In genomic region chr11:116318719-116319659, GRCm38 (mm10) we compare ENCODE assay signal across 9 mouse cellular contexts. TPM values are rescaled to one million over a fixed set of nuclear protein-coding genes. Genes with fewer than 3 reads are reported as not detected.
A peak's percentile ranks its signal among the peaks of the same experiment; 100 is the strongest.
DNase-seq lines count a peak whose midpoint lies in the region; ATAC-seq and TF ChIP-seq lines count a peak whose summit lies in the region.
"Had no signal": no experiment of that assay in that cellular context is flagged by ENCODE, and none has a peak within 500 bp of the region (broad histone marks: within the 10 kb centered on the region; RNA-seq: fewer than 3 reads in every experiment).

No protein-coding gene starts in this region.

- H3K27ac ChIP-seq in hindbrain, embryonic 11.5 days (ENCODE audit: low read depth, low read length), result no peak overlapping the region
- no peak overlapping the region for H3K27ac ChIP-seq in lung, postnatal 0 days (ENCODE audit: low read length)
- H3K27ac ChIP-seq: macrophage had no signal

- H3K4me3 ChIP-seq in hindbrain, embryonic 11.5 days (ENCODE audit: low read depth, low read length), result peak overlapping the region; percentile 32
- H3K4me3 ChIP-seq in lung, postnatal 0 days (ENCODE audit: low read depth, low read length), result peak overlapping the region; percentile 39

- no peak for TF ChIP-seq EP300 in lung, postnatal 0 days (IDR thresholded peaks at IDR 0.05)

- H3K9me3 ChIP-seq in hindbrain, embryonic 11.5 days (ENCODE audit: control insufficient read depth, low read length), result no peaks in the 10 kb centered on the region
- no peaks in the 10 kb centered on the region for H3K9me3 ChIP-seq in lung, postnatal 0 days (ENCODE audit: low read length)

- TF ChIP-seq CTCF in lung, postnatal 0 days (IDR thresholded peaks at IDR 0.05), result peak; percentile 97

- H3K9ac ChIP-seq in hindbrain, embryonic 11.5 days (ENCODE audit: low read depth, low read length), result peak overlapping the region; percentile 66
- 0 out of 2 replicates have a peak overlapping the region, but pooled peaks have one; percentile 23 for H3K9ac ChIP-seq in lung, postnatal 0 days (replicated peaks; ENCODE audit: low read depth)

- peak overlapping the region; percentile 93 for H3K4me2 ChIP-seq in hindbrain, embryonic 11.5 days (replicated peaks; ENCODE audit: low read depth, low read length)
- H3K4me2 ChIP-seq in lung, postnatal 0 days (replicated peaks; ENCODE audit: low read depth, low read length), result peak overlapping the region; percentile 93

- DNase-seq in MN1 (ENCODE audit: low spot score), result peak; percentile 78
- peak; percentile 85 for DNase-seq in cerebellum, adult 8-10 months
- peak; percentile 69 for DNase-seq in forelimb bud, embryonic 11.5 days (ENCODE audit: low read depth, low spot score)
- DNase-seq in hindbrain, embryonic 11.5 days (ENCODE audit: low spot score), result peak; percentile 94
- peak; percentile 69 for DNase-seq in layer of hippocampus, adult 9-11 months
- peak; percentile 84 for DNase-seq in lung, postnatal 0 days (ENCODE audit: low spot score)
- DNase-seq in ovary, postnatal 10 days (ENCODE audit: low spot score), result peak; percentile 89
- DNase-seq in thymus, postnatal 10 days (ENCODE audit: low spot score in 2 of 2), result peak; percentile 67 to 96

- peak; percentile 72 for ATAC-seq in hindbrain, embryonic 11.5 days (ENCODE audit: low FRiP score)
- peak; percentile 87 for ATAC-seq in lung, postnatal 0 days

- H3K4me1 ChIP-seq in hindbrain, embryonic 11.5 days (replicated peaks; ENCODE audit: control insufficient read depth, insufficient read depth, low read length), result peaks cover 2% of the 10 kb centered on the region; the same call in 1 of the 2 replicates
- 0 out of 2 replicates have a peak, but pooled peaks cover 4% of the 10 kb centered on the region for H3K4me1 ChIP-seq in lung, postnatal 0 days (ENCODE audit: insufficient read depth, low read depth, low read length)

- no peaks in the 10 kb centered on the region for H3K36me3 ChIP-seq in hindbrain, embryonic 11.5 days (ENCODE audit: control insufficient read depth, insufficient read depth, low read length)
- no peaks in the 10 kb centered on the region for H3K36me3 ChIP-seq in lung, postnatal 0 days (ENCODE audit: insufficient read depth, low read length)

- H3K27me3 ChIP-seq in hindbrain, embryonic 11.5 days (ENCODE audit: control insufficient read depth, insufficient read depth, low read length), result no peaks in the 10 kb centered on the region
- H3K27me3 ChIP-seq in lung, postnatal 0 days (replicated peaks; ENCODE audit: insufficient read depth, low read length), result no peaks in the 10 kb centered on the region

- 2% methylated on average over 41 of the region's 41 CpGs for WGBS in hindbrain, embryonic 11.5 days
- 4% methylated on average over 39 of the region's 41 CpGs for WGBS in lung, postnatal 0 days

RNA-seq across cellular contexts. Expression of gene Exoc7, which starts 12.0 kb away (rescaled TPM):
- polyA plus RNA-seq in hindbrain, embryonic 11.5 days (2014; fragmentation: Nextera tagmentation; extraction: Ambion mirVana), result 66.2 and 68.3 TPM in 2 replicates
- polyA plus RNA-seq in lung, postnatal 0 days (2015; fragmentation: Nextera tagmentation; extraction: Ambion mirVana), result 41.3 and 41.9 TPM in 2 replicates

RNA-seq across cellular contexts. Expression of gene Foxj1, which starts 16.2 kb away (rescaled TPM):
- 10.0 and 10.1 TPM in 2 replicates for polyA plus RNA-seq in hindbrain, embryonic 11.5 days (2014; fragmentation: Nextera tagmentation; extraction: Ambion mirVana)
- polyA plus RNA-seq in lung, postnatal 0 days (2015; fragmentation: Nextera tagmentation; extraction: Ambion mirVana), result 39.8 and 44.9 TPM in 2 replicates
- polyA plus RNA-seq: macrophage had no signal

RNA-seq across cellular contexts. Expression of gene Galr2, which starts 38.2 kb away (rescaled TPM):
- 0.42 and 0.54 TPM in 2 replicates for polyA plus RNA-seq in hindbrain, embryonic 11.5 days (2014; fragmentation: Nextera tagmentation; extraction: Ambion mirVana)
- polyA plus RNA-seq in lung, postnatal 0 days (2015; fragmentation: Nextera tagmentation; extraction: Ambion mirVana), result 0.11 TPM in 1 of 2 replicates, not detected in the other
- polyA plus RNA-seq: macrophage had no signal

RNA-seq across cellular contexts. Expression of gene Srp68, which starts 45.0 kb away (rescaled TPM):
- 72.4 and 74.0 TPM in 2 replicates for polyA plus RNA-seq in hindbrain, embryonic 11.5 days (2014; fragmentation: Nextera tagmentation; extraction: Ambion mirVana)
- polyA plus RNA-seq in lung, postnatal 0 days (2015; fragmentation: Nextera tagmentation; extraction: Ambion mirVana), result 43.0 and 47.4 TPM in 2 replicates
